Mouse (Mus musculus) liver, postnatal 0 days (tissue): Measurements from ENCODE around the gene Ankrd13d. TPM values are rescaled to one million over a fixed set of nuclear protein-coding genes. Genes with fewer than 3 reads are reported as not detected.
"Not testable (repeated sequence)": the region's sequence is repeated elsewhere in the genome, so short reads cannot be mapped to it uniquely, and the experiment has no call there.

Experiments
- ATAC-seq: fragments of 200-750 bp; cut with Nextera tagmentation; 2 replicates; pipeline ENCODE4 v1.8.0; 2017; ENCODE audit warnings: mild to moderate bottlenecking, moderate library complexity
- DNase-seq: peaks from one replicate; pipeline ENCODE4 v3.0.0-alpha.2; 2016
- H3K27ac ChIP-seq: fragments of 300-500 bp; sonication (generic); 2 replicates; pipeline ENCODE4 v1.5.1; 2014; ENCODE audit warnings: antibody characterized with exemption, moderate library complexity, mild to moderate bottlenecking, low read depth
- H3K27me3 ChIP-seq: fragments of 300-500 bp; sonication (generic); 2 replicates; pipeline ENCODE4 v1.6.1; 2014; ENCODE audit warnings: low read length, control low read depth, mixed read lengths; ENCODE audit not compliant: insufficient read depth
- H3K36me3 ChIP-seq: fragments of 300-500 bp; sonication (generic); replicated peaks from 2 replicates; pipeline ENCODE4 v1.6.1; 2014; ENCODE audit warnings: mild to moderate bottlenecking, control low read depth, low read length, moderate library complexity, mixed read lengths; ENCODE audit not compliant: insufficient read depth
- H3K4me1 ChIP-seq: fragments of 300-500 bp; sonication (generic); 2 replicates; pipeline ENCODE4 v1.6.1; 2014; ENCODE audit warnings: antibody characterized with exemption, mild to moderate bottlenecking, control low read depth; ENCODE audit not compliant: insufficient read depth
- H3K4me2 ChIP-seq: fragments of 300-500 bp; sonication (generic); 2 replicates; pipeline ENCODE4 v1.6.1; 2014; ENCODE audit warnings: low read depth, mild to moderate bottlenecking, low read length, moderate library complexity, mixed read lengths
- H3K4me3 ChIP-seq: fragments of 300-500 bp; sonication (generic); 2 replicates; pipeline ENCODE4 v1.5.1; 2014; ENCODE audit warnings: low read depth, low read length
- H3K9ac ChIP-seq: fragments of 300-500 bp; sonication (generic); replicated peaks from 2 replicates; pipeline ENCODE4 v1.6.1; 2014; ENCODE audit warnings: mild to moderate bottlenecking, moderate library complexity
- H3K9me3 ChIP-seq: fragments of 300-500 bp; sonication (generic); 2 replicates; pipeline ENCODE4 v1.6.1; 2016; ENCODE audit warnings: mild to moderate bottlenecking, control low read depth, low read length, mixed read lengths
- CTCF ChIP-seq: sonication (generic); IDR thresholded peaks from 2 replicates; pipeline ENCODE4 v1.5.1; 2016; ENCODE audit warnings: antibody characterized with exemption, low read depth
- EP300 ChIP-seq: IDR thresholded peaks from 2 replicates; pipeline ENCODE4 v1.6.1; 2016; ENCODE audit warnings: antibody characterized with exemption, low read depth, mild to moderate bottlenecking
- WGBS: fragments of 180-500 bp; shearing (Covaris S2); extraction: QIAGEN DNeasy Blood & Tissue Kit; methylation state at CpG from one replicate; pipeline ENCODE4 v1.1.7; 2014; ENCODE audit not compliant: insufficient replicate concordance; 5-methylcytosine and 5-hydroxymethylcytosine counted together
- polyA plus RNA-seq: library from polyadenylated mRNA; unstranded; fragments of >200 nt; fragmentation: Nextera tagmentation; extraction: Ambion mirVana; gene quantifications from 2 replicates; pipeline ENCODE4 v1.2.1, GENCODE M21; 2015

Gene Ankrd13d
- polyA plus RNA-seq, 1 experiment from 2014 or later, result 0.54 TPM

- 47% methylated on average over 6 of the region's 6 CpGs for WGBS
- Histone ChIP-seq H3K4me3 (no peak overlapping the region), H3K27me3 (no peaks in the 10 kb centered on the region), H3K9me3 (no peaks in the 10 kb centered on the region), H3K4me1 (peaks cover 18% of the 10 kb centered on the region), H3K36me3 (no peaks in the 10 kb centered on the region), H3K27ac (no peak overlapping the region), H3K4me2 (no peak overlapping the region), H3K9ac (no peak overlapping the region)
- TF ChIP-seq EP300 (no peak), CTCF (no peak)
- ATAC-seq (0 out of 2 replicates have a peak, but pooled peaks have one; percentile 7), DNase-seq (no peak)
These were observed 20.2 kb downstream of the Ankrd13d start for GRCm38 (mm10) chr19:4262756-4263155.

DNA sequence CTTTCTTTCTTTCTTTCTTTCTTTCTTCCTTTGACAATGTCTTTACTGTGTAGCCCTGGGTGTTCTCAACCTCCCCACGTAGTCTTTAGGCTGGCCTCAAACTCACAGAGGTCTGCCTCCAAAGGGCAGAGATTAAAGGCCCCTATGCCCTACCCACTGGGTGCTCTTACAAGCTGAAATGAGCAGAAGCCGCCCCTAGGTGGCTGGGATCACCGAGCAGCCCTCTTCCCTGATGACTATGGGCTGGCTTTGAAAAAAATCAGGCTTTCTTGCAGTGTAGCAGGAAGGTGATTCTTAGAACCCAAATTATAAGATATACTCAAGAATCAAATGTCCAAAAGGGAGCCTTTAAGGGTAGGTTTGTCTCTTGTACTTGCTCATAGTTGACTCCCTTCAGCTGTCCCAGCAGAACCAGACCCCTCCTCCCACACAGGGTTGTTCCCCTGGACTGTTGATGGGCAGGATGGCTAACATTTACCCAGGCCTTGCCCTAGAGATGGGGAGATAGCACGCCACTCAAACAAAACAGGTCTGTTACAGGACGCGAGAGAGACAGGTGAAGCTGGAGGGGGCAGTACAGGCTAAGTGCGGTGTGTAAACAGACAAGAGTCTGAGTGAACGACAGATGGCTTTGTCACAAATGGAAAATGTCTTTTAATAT is 21.8 kb downstream of the Ankrd13d start:
- no peak overlapping the region for H3K9ac ChIP-seq
- H3K27me3 ChIP-seq, result no peaks in the 10 kb centered on the region
- peak overlapping the region; percentile 12; the same call in 1 of the 2 replicates for H3K27ac ChIP-seq
- no peak overlapping the region for H3K4me2 ChIP-seq
- peaks cover 23% of the 10 kb centered on the region for H3K4me1 ChIP-seq
- no peak overlapping the region for H3K4me3 ChIP-seq
- H3K9me3 ChIP-seq, result no peaks in the 10 kb centered on the region
- ATAC-seq (peak; percentile 66), DNase-seq (peak; percentile 41)
- 50% methylated on average over 8 of the region's 8 CpGs for WGBS
- TF ChIP-seq CTCF (peak; percentile 46), EP300 (no peak)
- no peaks in the 10 kb centered on the region for H3K36me3 ChIP-seq

DNA sequence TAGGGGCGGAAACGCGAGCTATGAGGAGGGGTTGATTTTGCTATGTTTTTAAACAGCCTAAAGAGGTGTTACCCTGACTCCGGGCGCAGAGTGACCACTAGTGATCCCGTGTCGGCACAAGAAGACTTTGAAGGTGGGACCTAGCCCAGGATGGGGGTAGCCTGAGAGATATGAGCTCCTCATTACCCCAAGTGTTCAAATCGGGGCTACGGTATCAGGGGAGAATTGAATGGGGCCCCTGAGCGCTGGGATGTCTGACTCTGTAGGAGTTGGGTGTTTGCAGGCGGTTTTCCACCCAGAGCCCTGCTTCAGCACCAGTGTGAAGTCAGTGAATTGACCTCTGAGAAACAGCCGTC is 25.1 kb downstream of the Ankrd13d start:
- H3K4me3 ChIP-seq, result peak overlapping the region; percentile 71
- no peak for TF ChIP-seq EP300
- TF ChIP-seq CTCF, result no peak
- peaks cover 18% of the 10 kb centered on the region for H3K4me1 ChIP-seq
- no peaks in the 10 kb centered on the region for H3K27me3 ChIP-seq
- H3K27ac ChIP-seq, result no peak overlapping the region; the same call in 1 of the 2 replicates
- H3K9ac ChIP-seq, result peak overlapping the region; percentile 49; the same call in 1 of the 2 replicates
- H3K9me3 ChIP-seq, result no peaks in the 10 kb centered on the region
- no peaks in the 10 kb centered on the region for H3K36me3 ChIP-seq
- DNase-seq (no peak), ATAC-seq (no peak)
- peak overlapping the region; percentile 97 for H3K4me2 ChIP-seq
- 34% methylated on average over 12 of the region's 12 CpGs for WGBS

DNA sequence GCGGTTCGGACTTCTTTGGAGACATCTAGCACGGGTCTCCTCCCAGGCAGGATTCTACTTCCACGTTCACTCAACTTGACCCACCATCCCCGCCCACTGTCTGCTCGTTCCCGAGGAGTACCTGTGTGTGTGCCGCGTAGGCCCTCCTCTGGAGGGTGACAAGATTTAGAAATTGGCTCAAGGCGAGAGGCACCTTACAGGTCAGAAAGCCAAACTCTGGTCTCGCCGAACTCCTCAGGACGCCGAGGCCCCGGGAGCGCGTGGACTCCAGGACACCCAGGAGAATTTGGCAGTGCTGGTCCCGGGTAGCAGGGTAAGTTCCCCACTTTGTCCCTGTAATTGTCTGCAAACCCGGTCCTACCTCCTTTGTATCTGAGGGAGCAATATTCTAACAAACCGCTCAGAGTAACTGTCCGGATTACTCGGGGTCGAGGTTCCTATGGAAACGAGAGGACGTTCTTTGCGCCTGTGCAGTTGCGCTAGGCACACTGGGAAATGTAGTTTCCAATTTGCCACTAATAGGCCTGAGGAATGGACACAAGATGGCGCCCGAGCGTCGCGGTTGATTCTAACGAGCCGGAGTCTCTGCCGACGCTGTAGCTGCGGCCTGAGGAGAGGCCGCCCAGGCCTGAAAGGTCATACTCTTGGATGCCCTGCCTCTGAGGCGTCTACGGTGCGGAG is 25.6 kb downstream of the Ankrd13d start:
- Histone ChIP-seq H3K4me2 (peak overlapping the region; percentile 97), H3K27me3 (no peaks in the 10 kb centered on the region), H3K4me1 (peaks cover 15% of the 10 kb centered on the region), H3K9me3 (no peaks in the 10 kb centered on the region), H3K9ac (peak overlapping the region; percentile 60), H3K4me3 (peak overlapping the region; percentile 71), H3K36me3 (no peaks in the 10 kb centered on the region), H3K27ac (no peak overlapping the region)
- DNase-seq, result peak; percentile 93
- WGBS, result under 1% methylated on average over 41 of the region's 41 CpGs
- TF ChIP-seq CTCF, result peak; percentile 98
- TF ChIP-seq EP300, result no peak
- peak; percentile 84 for ATAC-seq

GRCm38 (mm10) chr19:4255583-4256162 is 27.3 kb downstream of the Ankrd13d start:
- H3K9ac ChIP-seq, result no peak overlapping the region
- no peak for ATAC-seq
- H3K4me1 ChIP-seq, result peaks cover 9% of the 10 kb centered on the region
- H3K9me3 ChIP-seq, result no peaks in the 10 kb centered on the region
- H3K27ac ChIP-seq, result no peak overlapping the region
- peak; percentile 59 for TF ChIP-seq CTCF
- TF ChIP-seq EP300, result no peak
- H3K4me2 ChIP-seq, result no peak overlapping the region
- 78% methylated on average over 11 of the region's 11 CpGs for whole genome bisulfite sequencing
- DNase-seq, result no peak
- H3K27me3 ChIP-seq, result no peaks in the 10 kb centered on the region
- no peak overlapping the region for H3K4me3 ChIP-seq
- no peaks in the 10 kb centered on the region for H3K36me3 ChIP-seq

DNA sequence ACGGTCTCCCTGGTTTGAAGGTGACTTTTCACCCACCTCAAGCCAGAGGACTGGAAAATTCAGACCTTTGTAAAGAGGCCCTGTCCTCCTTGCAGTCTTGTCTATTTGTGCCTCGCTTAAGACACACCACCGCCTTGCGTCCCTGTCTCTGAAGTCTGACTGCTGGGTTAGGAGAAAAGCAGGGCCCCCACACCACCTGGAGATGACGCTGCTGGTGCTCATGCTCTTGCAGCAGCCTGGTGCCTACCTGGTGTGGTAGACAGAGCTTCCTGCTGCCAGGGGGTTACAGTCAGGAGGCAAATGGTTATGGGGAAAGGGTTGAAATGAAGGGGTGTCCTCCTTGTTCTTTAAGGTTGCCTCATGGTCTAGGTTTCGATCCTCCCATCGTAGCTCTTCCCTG is 28.7 kb downstream of the Ankrd13d start:
- H3K27me3 ChIP-seq, result no peaks in the 10 kb centered on the region
- DNase-seq, result no peak
- no peaks in the 10 kb centered on the region for H3K36me3 ChIP-seq
- TF ChIP-seq CTCF (no peak), EP300 (no peak)
- H3K4me1 ChIP-seq, result peaks cover 9% of the 10 kb centered on the region
- H3K27ac ChIP-seq, result no peak overlapping the region
- H3K9ac ChIP-seq, result no peak overlapping the region
- 84% methylated on average over 7 of the region's 7 CpGs for WGBS
- H3K4me2 ChIP-seq, result no peak overlapping the region
- no peak overlapping the region for H3K4me3 ChIP-seq
- no peaks in the 10 kb centered on the region for H3K9me3 ChIP-seq
- ATAC-seq, result no peak

DNA sequence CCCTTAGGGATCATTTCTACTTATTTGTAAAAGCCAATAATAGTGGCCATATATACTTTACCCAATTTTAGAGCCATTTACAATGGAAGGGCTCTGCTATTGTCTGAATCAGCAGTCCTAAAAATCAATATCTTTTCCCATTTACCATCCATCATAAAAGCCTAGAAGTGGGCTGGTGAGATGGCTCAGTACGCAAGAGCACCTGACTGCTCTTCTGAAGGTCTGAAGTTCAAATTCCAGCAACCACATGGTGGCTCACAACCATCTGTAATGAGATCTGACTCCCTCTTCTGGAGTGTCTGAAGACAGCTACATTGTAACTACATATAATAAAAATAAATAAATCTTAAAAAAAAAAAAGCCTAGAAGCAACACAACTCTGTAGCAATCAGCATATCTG is 34.3 kb downstream of the Ankrd13d start:
- 52% methylated on average over 1 of the region's 1 CpGs for WGBS
- H3K9ac ChIP-seq, H3K4me1 ChIP-seq, H3K4me2 ChIP-seq, H3K4me3 ChIP-seq, DNase-seq, H3K27me3 ChIP-seq, H3K36me3 ChIP-seq, ATAC-seq, H3K9me3 ChIP-seq, H3K27ac ChIP-seq: not testable (repeated sequence)
